Mouse (Mus musculus) kidney, adult 2 months (tissue): ENCODE results near the gene Wdr47.

ENCODE experiments used
- CTCF ChIP-seq: fragments of 200-500 bp; conservative IDR thresholded peaks from 2 replicates; pipeline ENCODE4 v1.5.1; 2011; ENCODE audit warnings: low read depth, mild to moderate bottlenecking, control low read depth, low read length, moderate library complexity, mixed read lengths; ENCODE audit not compliant: insufficient read depth, insufficient read length
- POLR2A ChIP-seq: fragments of 200-500 bp; IDR thresholded peaks from one replicate; pipeline ENCODE4 v1.6.1; 2011; ENCODE audit warnings: low read depth, low read length, control low read depth

GRCm38 (mm10) chr3:108554587-108555312 is 36.3 kb upstream of the Wdr47 start:
- TF ChIP-seq POLR2A (peak; percentile 100), CTCF (peak; percentile 84)
